In genomic region chr11:117541205-117541884, GRCm38 (mm10) we compare ENCODE assay signal across 9 mouse cellular contexts. TPM values are rescaled to one million over a fixed set of nuclear protein-coding genes. Genes with fewer than 3 reads are reported as not detected.
DNase-seq lines count a peak whose midpoint lies in the region; ATAC-seq lines count a peak whose summit lies in the region.
"Had no signal": no experiment of that assay in that cellular context is flagged by ENCODE, and none has a peak within 500 bp of the region (broad histone marks: within the 10 kb centered on the region; RNA-seq: fewer than 3 reads in every experiment).

No protein-coding gene starts in this region.

- no peaks in the 10 kb centered on the region for H3K27me3 ChIP-seq in kidney, embryonic 16.5 days (ENCODE audit: insufficient read depth, low read length)
- H3K27me3 ChIP-seq in midbrain, embryonic 10.5 days (ENCODE audit: low read depth, poor library complexity, severe bottlenecking), result peaks cover 36% of the 10 kb centered on the region

- no peak overlapping the region for H3K27ac ChIP-seq in kidney, embryonic 16.5 days (ENCODE audit: low read length)
- peak overlapping the region; percentile 75 for H3K27ac ChIP-seq in midbrain, embryonic 10.5 days (replicated peaks)
- H3K27ac ChIP-seq: macrophage had no signal

- H3K4me3 ChIP-seq in kidney, embryonic 16.5 days (ENCODE audit: low read length), result no peak overlapping the region
- no peak overlapping the region for H3K4me3 ChIP-seq in midbrain, embryonic 10.5 days

- H3K4me2 ChIP-seq in kidney, embryonic 16.5 days (replicated peaks; ENCODE audit: low read depth, low read length), result no peak overlapping the region

- peak; percentile 69 to 72 for DNase-seq in cerebellum, postnatal 10 days
- no peak for DNase-seq in cerebellum, adult 9-10 months
- peak; percentile 46 for DNase-seq in adrenal gland, postnatal 25 days
- DNase-seq in heart, adult 9 months (ENCODE audit: low spot score in 2 of 2), result peak; percentile 46 to 49
- DNase-seq in midbrain, embryonic 10.5 days (ENCODE audit: low spot score), result peak; percentile 79

- peak; percentile 57; the same call in 1 of the 2 replicates for ATAC-seq in kidney, embryonic 16.5 days (ENCODE audit: low FRiP score, low TSS enrichment)
- no peak for ATAC-seq in activated CD4-positive, CD25-positive, alpha-beta regulatory T cell, adult 4 months
- no peak for ATAC-seq in megakaryocyte progenitor cell, adult 5-6 weeks (replicated peaks; ENCODE audit: poor library complexity)

- H3K9ac ChIP-seq in kidney, embryonic 16.5 days (replicated peaks; ENCODE audit: low read length), result no peak overlapping the region

- H3K4me1 ChIP-seq in kidney, embryonic 16.5 days (ENCODE audit: insufficient read depth, low read length), result peaks cover 8% of the 10 kb centered on the region
- H3K4me1 ChIP-seq in midbrain, embryonic 10.5 days, result peaks cover 65% of the 10 kb centered on the region

- no peaks in the 10 kb centered on the region for H3K9me3 ChIP-seq in kidney, embryonic 16.5 days (ENCODE audit: low read length)
- no peaks in the 10 kb centered on the region for H3K9me3 ChIP-seq in midbrain, embryonic 10.5 days (replicated peaks)

- no peaks in the 10 kb centered on the region for H3K36me3 ChIP-seq in kidney, embryonic 16.5 days (ENCODE audit: insufficient read depth, low read length)
- no peaks in the 10 kb centered on the region for H3K36me3 ChIP-seq in midbrain, embryonic 10.5 days

- WGBS in kidney, embryonic 16.5 days, result 5% methylated on average over 6 of the region's 6 CpGs
- 6% methylated on average over 6 of the region's 6 CpGs for WGBS in midbrain, embryonic 10.5 days

RNA-seq across cellular contexts. Expression of gene Gm11733, which starts 57.2 kb away (rescaled TPM):
- total RNA-seq in adrenal gland, postnatal 25 days (2021), result not detected in 2 replicates
- polyA plus RNA-seq in kidney, embryonic 16.5 days (2015; fragmentation: Nextera tagmentation; extraction: Ambion mirVana), result not detected in 2 replicates
- 0.06 TPM in 1 of 2 replicates, not detected in the other for polyA plus RNA-seq in midbrain, embryonic 10.5 days (2016; fragmentation: Nextera tagmentation; extraction: Ambion mirVana)
- polyA plus RNA-seq in activated CD4-positive, CD25-positive, alpha-beta regulatory T cell, adult 4 months (2017; shearing (Covaris generic)), result under 1 TPM in 1 of 2 experiments, not detected in 1; 0.19 TPM
- total RNA-seq in megakaryocyte progenitor cell, adult 5-6 weeks (2015), result not detected in 2 replicates
- total RNA-seq in megakaryocyte progenitor cell, adult 5-6 weeks (2017), result not detected in 2 replicates
- polyA plus RNA-seq: macrophage had no signal
